Mouse (Mus musculus): Measurements from ENCODE around the gene Eya4.

- TF ChIP-seq CTCF (IDR thresholded peaks at IDR 0.05; ENCODE audit: extremely low read depth, insufficient read depth, insufficient read length, insufficient replicate concordance) (no peak), POLR2A (IDR thresholded peaks at IDR 0.05; ENCODE audit: low read depth, low read length) (no peak)
Measured at GRCm38 (mm10) chr10:23171541-23171940, 179.0 kb downstream of the Eya4 start.

All from spleen, adult 2 months (tissue).